Mouse (Mus musculus) splenic B cell, adult 2 months (primary cell): ENCODE data around the gene Elovl3.

Experiments used
- DNase-seq: peaks from one replicate; pipeline ENCODE4 v3.0.0-alpha.2; 2011; ENCODE audit warnings: low read depth, low spot score
- H3K27me3 ChIP-seq: 2 replicates; pipeline ENCODE4 v1.6.1; 2012; ENCODE audit warnings: mild to moderate bottlenecking, low read length, moderate library complexity, mixed read lengths; ENCODE audit not compliant: control insufficient read depth, poor library complexity, insufficient read depth, severe bottlenecking
- H3K36me3 ChIP-seq: 2 replicates; pipeline ENCODE4 v1.6.1; 2012; ENCODE audit warnings: mild to moderate bottlenecking, low read length, moderate library complexity, mixed read lengths; ENCODE audit not compliant: control insufficient read depth, poor library complexity, insufficient read depth, severe bottlenecking

Elovl3 gene

DNA sequence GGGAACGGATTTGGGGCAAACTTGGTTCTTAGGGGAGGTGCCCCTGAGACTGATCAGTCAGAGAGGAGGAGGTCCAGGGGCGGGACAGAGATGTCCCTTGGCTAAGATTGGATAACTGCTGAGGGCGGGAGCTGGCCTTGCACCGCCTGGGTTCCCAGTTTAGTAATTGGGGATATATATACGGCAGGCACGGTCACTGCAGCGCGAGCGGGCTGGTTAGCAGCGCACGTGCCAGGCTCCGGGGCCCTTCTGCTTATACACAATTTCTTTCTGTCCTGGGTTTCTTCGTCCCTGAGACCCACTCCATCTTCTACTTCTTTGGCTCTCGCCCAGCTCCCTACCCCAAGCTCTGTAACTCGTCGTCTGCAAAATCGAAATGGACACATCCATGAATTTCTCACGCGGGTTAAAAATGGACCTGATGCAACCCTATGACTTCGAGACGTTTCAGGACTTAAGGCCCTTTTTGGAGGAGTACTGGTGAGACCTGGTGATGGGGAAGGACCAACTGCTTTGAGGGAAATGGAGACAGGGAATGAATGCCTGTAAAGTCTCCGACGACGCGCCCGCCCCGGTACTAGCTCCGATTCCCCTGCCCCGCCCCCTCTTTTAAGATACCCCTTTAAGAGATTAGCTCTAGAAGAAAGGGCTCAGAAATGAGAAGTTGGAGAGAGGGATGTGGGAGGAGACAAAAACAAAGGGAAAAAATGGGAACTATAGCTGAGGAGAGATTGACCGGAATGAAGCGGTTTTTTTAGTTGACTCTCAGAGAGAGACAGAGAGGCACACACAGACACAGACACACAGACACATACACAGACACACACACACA lies at the start of gene Elovl3:
Elovl3 (plus strand) TSS at position 204 of the 832 bp plus-strand sequence.
- H3K36me3 ChIP-seq, result no peaks in the 10 kb centered on the region
- peak; percentile 32 for DNase-seq
- H3K27me3 ChIP-seq, result no peaks in the 10 kb centered on the region; the same call in 1 of the 2 replicates

GRCm38 (mm10) chr19:46085185-46085584 lies 46.5 kb upstream of the Elovl3 start:
- DNase-seq, result no peak
- no peaks in the 10 kb centered on the region for H3K27me3 ChIP-seq
- peaks cover 20% of the 10 kb centered on the region for H3K36me3 ChIP-seq

DNA sequence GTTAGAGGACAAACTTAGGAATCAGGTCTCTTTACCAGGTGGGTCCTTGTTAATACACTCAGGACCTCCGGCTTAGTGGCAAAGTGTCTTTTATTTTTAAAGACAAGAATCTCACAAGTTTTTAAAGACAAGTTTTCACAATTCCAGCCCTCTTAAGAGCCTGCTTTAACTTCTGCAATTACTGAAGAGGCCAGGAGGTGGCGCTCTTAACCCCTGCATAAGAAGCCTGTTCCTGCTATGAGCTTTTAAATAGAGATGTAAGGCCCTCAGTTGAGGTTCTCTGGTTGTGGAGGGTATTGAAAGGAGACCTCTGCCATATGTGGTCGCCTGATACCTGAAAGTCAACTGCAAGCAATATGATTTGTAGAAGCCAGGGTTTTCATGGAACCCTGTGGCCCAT lies 45.4 kb upstream of the Elovl3 start:
- peak; percentile 85 for DNase-seq
- no peaks in the 10 kb centered on the region for H3K27me3 ChIP-seq
- peaks cover 20% of the 10 kb centered on the region for H3K36me3 ChIP-seq

- H3K27me3 ChIP-seq, result no peaks in the 10 kb centered on the region
- H3K36me3 ChIP-seq, result peaks cover 7% of the 10 kb centered on the region; the same call in 1 of the 2 replicates
- no peak for DNase-seq
Measured at GRCm38 (mm10) chr19:46087871-46088270, 43.8 kb upstream of the Elovl3 start.

- Histone ChIP-seq H3K36me3 (no peaks in the 10 kb centered on the region), H3K27me3 (no peaks in the 10 kb centered on the region; the same call in 1 of the 2 replicates)
- no peak for DNase-seq
Measured at GRCm38 (mm10) chr19:46091641-46092040, 40.1 kb upstream of the Elovl3 start.

DNA sequence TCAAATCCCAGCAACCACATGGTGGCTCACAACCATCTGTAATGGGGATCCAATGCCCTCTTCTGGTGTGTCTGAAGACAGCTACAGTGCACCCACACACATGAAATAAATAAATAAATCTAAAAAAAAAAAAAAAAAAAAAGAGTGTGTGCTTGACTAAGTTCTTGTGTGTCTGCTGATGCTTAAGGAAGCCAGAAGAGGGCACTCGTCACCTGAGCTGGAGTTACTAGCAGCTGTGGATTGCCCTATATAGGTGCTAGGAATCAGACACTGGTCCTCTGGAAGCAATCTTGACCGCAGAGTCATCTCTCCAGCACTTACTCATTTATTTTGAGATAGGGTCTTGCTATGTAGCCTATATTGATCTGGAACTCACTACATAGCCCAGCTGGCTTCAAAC lies 37.6 kb upstream of the Elovl3 start:
- Histone ChIP-seq H3K27me3 (no peaks in the 10 kb centered on the region; the same call in 1 of the 2 replicates), H3K36me3 (no peaks in the 10 kb centered on the region)
- DNase-seq, result no peak

- H3K36me3 ChIP-seq, result no peaks in the 10 kb centered on the region
- no peaks in the 10 kb centered on the region; the same call in 1 of the 2 replicates for H3K27me3 ChIP-seq
- no peak for DNase-seq
Measured at GRCm38 (mm10) chr19:46095291-46095690, 36.4 kb upstream of the Elovl3 start.

DNA sequence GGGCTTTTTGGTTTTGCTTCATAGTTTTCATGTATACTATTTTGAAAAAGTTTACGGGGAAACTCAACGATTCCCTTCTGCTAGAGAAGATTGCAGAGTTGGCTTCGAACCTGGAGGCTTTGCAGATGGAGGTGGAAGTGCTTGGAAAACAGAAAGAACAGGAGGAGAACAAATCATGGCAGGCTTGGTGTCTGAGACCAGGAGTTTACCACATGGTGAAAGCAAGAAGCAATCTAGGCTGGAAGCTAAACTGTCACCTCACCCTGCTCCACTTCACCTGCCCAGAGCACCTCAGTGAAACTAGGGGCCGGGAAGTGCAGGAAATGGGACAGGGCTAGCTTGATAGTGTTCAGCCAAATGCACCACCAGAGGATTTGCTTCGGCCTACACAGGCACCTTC lies 35.3 kb upstream of the Elovl3 start:
- no peaks in the 10 kb centered on the region; the same call in 1 of the 2 replicates for H3K27me3 ChIP-seq
- no peak for DNase-seq
- no peaks in the 10 kb centered on the region for H3K36me3 ChIP-seq

DNA sequence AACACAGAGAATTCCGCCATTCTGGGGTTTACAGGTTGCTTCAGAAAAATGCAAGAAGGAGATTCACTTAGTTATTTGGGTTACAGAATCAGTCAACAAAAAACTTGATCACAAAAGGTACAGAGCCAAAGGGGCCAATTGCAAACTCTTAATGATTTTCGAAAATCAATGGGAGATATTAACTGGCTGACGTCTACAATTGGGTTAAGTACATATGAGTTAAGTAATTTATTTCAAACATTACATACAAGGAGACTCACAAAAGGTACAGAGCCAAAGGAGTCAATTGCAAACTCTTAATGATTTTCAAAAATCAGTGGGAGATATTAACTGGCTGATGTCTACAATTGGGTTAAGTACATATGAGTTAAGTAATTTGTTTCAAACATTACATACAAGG lies 32.1 kb upstream of the Elovl3 start:
- Histone ChIP-seq H3K27me3 (no peaks in the 10 kb centered on the region; the same call in 1 of the 2 replicates), H3K36me3 (no peaks in the 10 kb centered on the region)
- no peak for DNase-seq

- DNase-seq, result no peak
- Histone ChIP-seq H3K36me3 (no peaks in the 10 kb centered on the region), H3K27me3 (no peaks in the 10 kb centered on the region)
Measured at GRCm38 (mm10) chr19:46103437-46104186, 28.1 kb upstream of the Elovl3 start.

- no peak for DNase-seq
Measured at GRCm38 (mm10) chr19:46104187-46104557, 27.5 kb upstream of the Elovl3 start.

DNA sequence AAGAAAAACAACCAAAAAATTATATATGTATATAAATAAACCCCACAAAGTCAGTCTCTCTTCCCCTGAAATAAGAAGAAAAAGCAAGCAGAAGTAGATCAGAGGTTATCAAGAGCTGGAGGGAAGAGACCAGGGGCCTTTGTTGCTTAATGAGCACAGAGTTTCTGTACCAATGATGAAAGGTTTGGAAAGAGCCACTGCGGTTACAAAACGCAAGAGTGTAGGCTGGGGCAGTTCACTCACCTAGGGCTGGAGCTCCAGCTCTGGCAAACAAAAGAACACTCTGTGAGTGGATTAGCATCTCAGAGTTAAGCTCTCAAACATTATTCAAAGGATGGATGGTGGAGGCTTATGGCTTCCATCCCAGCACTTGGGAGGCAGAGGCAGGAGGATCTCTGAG lies 21.5 kb upstream of the Elovl3 start:
- no peaks in the 10 kb centered on the region for H3K27me3 ChIP-seq
- H3K36me3 ChIP-seq, result no peaks in the 10 kb centered on the region
- DNase-seq, result no peak

More at GRCm38 (mm10) chr19:46104187-46104557, 27.5 kb upstream of the Elovl3 start:
- no peaks in the 10 kb centered on the region for H3K27me3 ChIP-seq
- H3K36me3 ChIP-seq, result no peaks in the 10 kb centered on the region

GRCm38 (mm10) chr19:46110781-46111180 lies 20.9 kb upstream of the Elovl3 start:
- no peak for DNase-seq
- Histone ChIP-seq H3K27me3 (no peaks in the 10 kb centered on the region), H3K36me3 (no peaks in the 10 kb centered on the region)

GRCm38 (mm10) chr19:46114617-46115016 lies 17.1 kb upstream of the Elovl3 start:
- no peaks in the 10 kb centered on the region for H3K36me3 ChIP-seq
- DNase-seq, result no peak
- no peaks in the 10 kb centered on the region for H3K27me3 ChIP-seq

DNA sequence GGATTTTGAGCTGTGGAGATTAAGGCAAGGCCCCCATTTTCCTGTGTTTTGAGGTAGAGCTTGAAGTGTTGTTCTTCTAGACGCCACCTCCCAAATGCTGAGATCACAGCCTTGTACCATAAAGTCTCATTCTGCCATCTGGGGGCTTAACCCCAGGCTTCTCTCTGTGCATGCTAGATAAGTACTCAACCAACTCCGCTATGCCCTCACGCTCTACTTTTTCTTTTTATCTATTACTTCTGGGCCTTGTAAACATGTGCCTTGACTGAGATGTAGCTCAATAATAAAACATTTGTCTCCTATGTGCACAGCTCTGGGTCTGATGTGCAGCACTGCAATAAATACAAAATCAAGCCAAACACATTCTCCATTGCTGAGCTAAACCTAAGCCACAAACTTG lies 12.2 kb upstream of the Elovl3 start:
- no peak for DNase-seq
- Histone ChIP-seq H3K27me3 (no peaks in the 10 kb centered on the region), H3K36me3 (no peaks in the 10 kb centered on the region)
